Mouse (Mus musculus) MN1 (cell line): ENCODE data around the gene Gm11032.
A peak's percentile ranks its signal among the peaks of the same experiment; 100 is the strongest.
"Not testable (repeated sequence)": the region's sequence is repeated elsewhere in the genome, so short reads cannot be mapped to it uniquely, and the experiment has no call there.

ENCODE experiments used
- DNase-seq: peaks from one replicate; pipeline ENCODE4 v3.0.0-alpha.2; 2016; ENCODE audit warnings: low spot score

Gm11032 gene

GRCm38 (mm10) chr11:4625931-4626330 lies 6.1 kb downstream of the Gm11032 start:
- no peak for DNase-seq

- DNase-seq, result no peak
These were observed 7.8 kb downstream of the Gm11032 start for GRCm38 (mm10) chr11:4627636-4628035.

- DNase-seq, result no peak
These were observed 10.0 kb downstream of the Gm11032 start for GRCm38 (mm10) chr11:4629861-4630280.

- no peak for DNase-seq
These were observed 13.6 kb downstream of the Gm11032 start for GRCm38 (mm10) chr11:4633420-4633819.

GRCm38 (mm10) chr11:4634395-4634794 lies 14.5 kb downstream of the Gm11032 start:
- no peak for DNase-seq

- peak; percentile 36 for DNase-seq
These were observed 17.0 kb downstream of the Gm11032 start for GRCm38 (mm10) chr11:4636782-4637342.

GRCm38 (mm10) chr11:4637534-4638234 lies 17.8 kb downstream of the Gm11032 start, which contains the start of gene Ascc2:
TSS of gene Ascc2 (plus strand) at chr11:4637747.
- DNase-seq, result peak; percentile 95

- DNase-seq, result peak; percentile 54
These were observed 18.4 kb downstream of the Gm11032 start for GRCm38 (mm10) chr11:4638261-4638660.

GRCm38 (mm10) chr11:4641185-4641584 lies 21.3 kb downstream of the Gm11032 start:
- no peak for DNase-seq

GRCm38 (mm10) chr11:4643722-4644121 lies 23.9 kb downstream of the Gm11032 start:
- no peak for DNase-seq

GRCm38 (mm10) chr11:4645180-4645579 lies 25.3 kb downstream of the Gm11032 start:
- DNase-seq, result not testable (repeated sequence)

- no peak for DNase-seq
These were observed 26.5 kb downstream of the Gm11032 start for GRCm38 (mm10) chr11:4646409-4646808.

- DNase-seq, result no peak
These were observed 40.0 kb downstream of the Gm11032 start for GRCm38 (mm10) chr11:4659818-4660217.

- peak; percentile 35 for DNase-seq
These were observed 40.6 kb downstream of the Gm11032 start for GRCm38 (mm10) chr11:4660309-4661025.

GRCm38 (mm10) chr11:4661324-4661723 lies 41.5 kb downstream of the Gm11032 start:
- peak; percentile 87 for DNase-seq

- peak; percentile 44 for DNase-seq
These were observed 42.1 kb downstream of the Gm11032 start for GRCm38 (mm10) chr11:4661871-4662495.

GRCm38 (mm10) chr11:4662496-4662878 lies 42.6 kb downstream of the Gm11032 start:
- no peak for DNase-seq
